Mouse (Mus musculus): ENCODE data around the gene Pbld1.
A peak's percentile ranks its signal among the peaks of the same experiment; 100 is the strongest.

DNA sequence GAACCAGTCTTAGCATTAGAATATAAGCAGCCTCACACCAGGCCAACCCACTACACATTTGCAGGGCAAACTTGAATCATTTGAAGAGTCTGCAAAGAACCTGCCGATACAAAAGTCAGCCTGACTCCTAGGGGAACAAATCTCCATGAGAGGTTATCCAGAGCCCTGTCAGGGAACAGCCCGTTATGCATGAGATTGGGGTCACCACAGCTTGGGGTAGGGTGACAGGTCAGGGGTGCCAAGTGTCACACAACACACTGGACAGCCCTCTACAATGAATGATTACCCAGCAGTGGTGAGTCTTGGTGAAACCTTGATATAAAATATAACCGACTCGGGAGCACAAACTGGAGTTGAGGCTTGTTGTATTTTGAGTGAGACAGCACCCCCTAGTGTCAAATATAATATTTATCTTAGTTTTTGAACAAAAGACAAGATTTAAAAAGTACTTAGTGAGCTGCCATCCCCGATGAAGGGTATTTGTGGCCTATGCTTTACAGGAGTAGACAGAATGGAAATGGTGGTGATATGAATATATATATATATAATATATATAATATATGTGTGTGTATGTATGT lies 53.2 kb downstream of the Pbld1 start:
- TF ChIP-seq CTCF (IDR thresholded peaks at IDR 0.05; ENCODE audit: low read depth) (peak; percentile 23; the same call in 1 of the 2 replicates), EP300 (IDR thresholded peaks at IDR 0.05; ENCODE audit: low read depth) (no peak)

Measured in heart, postnatal 0 days (tissue).